Mouse (Mus musculus): ENCODE measurements around the gene Dnajc14. TPM values are rescaled to one million over a fixed set of nuclear protein-coding genes. Genes with fewer than 3 reads are reported as not detected.
A peak's percentile ranks its signal among the peaks of the same experiment; 100 is the strongest.
"Not testable (repeated sequence)": the region's sequence is repeated elsewhere in the genome, so short reads cannot be mapped to it uniquely, and the experiment has no call there.

Gene Dnajc14
- polyA plus RNA-seq, 1 experiment from 2014 or later = 50.6 TPM

GRCm38 (mm10) chr10:128821358-128822056, 17.6 kb downstream of the Dnajc14 start, which contains the start of gene Ormdl2:
Gene Ormdl2, minus strand, starts transcription at chr10:128821645.
- peak; percentile 100 for ATAC-seq (ENCODE audit: low FRiP score)
- no peaks in the 10 kb centered on the region for H3K27me3 ChIP-seq (replicated peaks)
- peak within 1 kb of the TSS; percentile 75 for H3K27ac ChIP-seq (replicated peaks)
- peak within 1 kb of the TSS; percentile 85 for H3K4me2 ChIP-seq
- no peaks in the 10 kb centered on the region for H3K9me3 ChIP-seq (replicated peaks)
- peaks cover 35% of the 10 kb centered on the region for H3K36me3 ChIP-seq
- peak within 1 kb of the TSS; percentile 71 for H3K4me3 ChIP-seq (replicated peaks)
- H3K9ac ChIP-seq (replicated peaks) = peak within 1 kb of the TSS; percentile 75
- peaks cover 20% of the 10 kb centered on the region for H3K4me1 ChIP-seq
- WGBS = under 1% methylated on average over 46 of the region's 46 CpGs

- no peaks in the 10 kb centered on the region for H3K9me3 ChIP-seq (replicated peaks)
- WGBS = 4% methylated on average over 13 of the region's 13 CpGs
- H3K36me3 ChIP-seq = peaks cover 29% of the 10 kb centered on the region
- H3K9ac ChIP-seq (replicated peaks) = peak overlapping the region; percentile 75
- H3K27ac ChIP-seq (replicated peaks) = peak overlapping the region; percentile 75
- H3K4me2 ChIP-seq = peak overlapping the region; percentile 85
- no peaks in the 10 kb centered on the region for H3K27me3 ChIP-seq (replicated peaks)
- peaks cover 20% of the 10 kb centered on the region for H3K4me1 ChIP-seq
- H3K4me3 ChIP-seq (replicated peaks) = peak overlapping the region; percentile 71
- peak; percentile 3; the same call in 1 of the 2 replicates for ATAC-seq (ENCODE audit: low FRiP score)
These were observed 18.3 kb downstream of the Dnajc14 start for GRCm38 (mm10) chr10:128822135-128822534.

- not testable (repeated sequence) for ATAC-seq (ENCODE audit: low FRiP score); H3K27ac ChIP-seq (replicated peaks); H3K4me3 ChIP-seq (replicated peaks); H3K27me3 ChIP-seq (replicated peaks); H3K9me3 ChIP-seq (replicated peaks); H3K9ac ChIP-seq (replicated peaks)
- Histone ChIP-seq H3K4me2 (peak overlapping the region; percentile 85), H3K4me1 (peaks cover 20% of the 10 kb centered on the region), H3K36me3 (peaks cover 20% of the 10 kb centered on the region)
- WGBS = 81% methylated on average over 4 of the region's 4 CpGs
These were observed 19.2 kb downstream of the Dnajc14 start for GRCm38 (mm10) chr10:128823087-128823486.

GRCm38 (mm10) chr10:128823821-128824220, 20.0 kb downstream of the Dnajc14 start:
- no peaks in the 10 kb centered on the region for H3K9me3 ChIP-seq (replicated peaks)
- H3K27me3 ChIP-seq (replicated peaks) = no peaks in the 10 kb centered on the region
- no peak overlapping the region for H3K4me2 ChIP-seq
- over 99% methylated on average over 9 of the region's 9 CpGs for WGBS
- H3K4me3 ChIP-seq (replicated peaks) = no peak overlapping the region
- peaks cover 14% of the 10 kb centered on the region for H3K36me3 ChIP-seq
- H3K9ac ChIP-seq (replicated peaks) = no peak overlapping the region
- H3K4me1 ChIP-seq = peaks cover 20% of the 10 kb centered on the region
- H3K27ac ChIP-seq (replicated peaks) = no peak overlapping the region
- no peak for ATAC-seq (ENCODE audit: low FRiP score)

GRCm38 (mm10) chr10:128837400-128837799, 33.5 kb downstream of the Dnajc14 start:
- H3K36me3 ChIP-seq = peaks cover 52% of the 10 kb centered on the region
- no peaks in the 10 kb centered on the region for H3K4me1 ChIP-seq
- H3K27me3 ChIP-seq (replicated peaks) = no peaks in the 10 kb centered on the region
- ATAC-seq (ENCODE audit: low FRiP score) = no peak
- no peak overlapping the region for H3K4me3 ChIP-seq (replicated peaks)
- no peak overlapping the region for H3K27ac ChIP-seq (replicated peaks)
- H3K9ac ChIP-seq (replicated peaks) = no peak overlapping the region
- H3K4me2 ChIP-seq = no peak overlapping the region
- H3K9me3 ChIP-seq (replicated peaks) = no peaks in the 10 kb centered on the region

GRCm38 (mm10) chr10:128839434-128839833, 35.6 kb downstream of the Dnajc14 start:
- no peaks in the 10 kb centered on the region for H3K27me3 ChIP-seq (replicated peaks)
- no peak overlapping the region for H3K27ac ChIP-seq (replicated peaks)
- no peaks in the 10 kb centered on the region for H3K4me1 ChIP-seq
- no peak overlapping the region for H3K9ac ChIP-seq (replicated peaks)
- no peak overlapping the region for H3K4me3 ChIP-seq (replicated peaks)
- H3K9me3 ChIP-seq (replicated peaks) = no peaks in the 10 kb centered on the region
- peaks cover 53% of the 10 kb centered on the region for H3K36me3 ChIP-seq
- no peak for ATAC-seq (ENCODE audit: low FRiP score)
- H3K4me2 ChIP-seq = no peak overlapping the region

GRCm38 (mm10) chr10:128840612-128841011, 36.8 kb downstream of the Dnajc14 start:
- H3K4me1 ChIP-seq = peaks cover under 1% of the 10 kb centered on the region; the same call in 1 of the 2 replicates
- no peaks in the 10 kb centered on the region for H3K27me3 ChIP-seq (replicated peaks)
- no peak overlapping the region for H3K9ac ChIP-seq (replicated peaks)
- H3K9me3 ChIP-seq (replicated peaks) = no peaks in the 10 kb centered on the region
- H3K4me3 ChIP-seq (replicated peaks) = no peak overlapping the region
- no peak for ATAC-seq (ENCODE audit: low FRiP score)
- H3K36me3 ChIP-seq = peaks cover 53% of the 10 kb centered on the region
- H3K4me2 ChIP-seq = no peak overlapping the region
- no peak overlapping the region for H3K27ac ChIP-seq (replicated peaks)

- WGBS = 87% methylated on average over 5 of the region's 5 CpGs
- ATAC-seq (ENCODE audit: low FRiP score) = no peak
- Histone ChIP-seq H3K4me1 (peaks cover 4% of the 10 kb centered on the region; the same call in 1 of the 2 replicates), H3K9ac (replicated peaks) (no peak overlapping the region), H3K27ac (replicated peaks) (no peak overlapping the region), H3K36me3 (peaks cover 46% of the 10 kb centered on the region), H3K9me3 (replicated peaks) (no peaks in the 10 kb centered on the region), H3K4me2 (no peak overlapping the region), H3K4me3 (replicated peaks) (no peak overlapping the region), H3K27me3 (replicated peaks) (no peaks in the 10 kb centered on the region)
These were observed 39.4 kb downstream of the Dnajc14 start for GRCm38 (mm10) chr10:128843260-128843659.

GRCm38 (mm10) chr10:128845516-128845915, 41.7 kb downstream of the Dnajc14 start:
- no peak for ATAC-seq (ENCODE audit: low FRiP score)
- Histone ChIP-seq H3K4me1 (peaks cover 4% of the 10 kb centered on the region; the same call in 1 of the 2 replicates), H3K27ac (replicated peaks) (no peak overlapping the region), H3K9me3 (replicated peaks) (no peaks in the 10 kb centered on the region), H3K4me2 (0 out of 2 replicates have a peak overlapping the region, but pooled peaks have one; percentile 1), H3K9ac (replicated peaks) (no peak overlapping the region), H3K36me3 (peaks cover 49% of the 10 kb centered on the region), H3K4me3 (replicated peaks) (no peak overlapping the region), H3K27me3 (replicated peaks) (no peaks in the 10 kb centered on the region)
- WGBS = 20% methylated on average over 2 of the region's 2 CpGs

- no peak overlapping the region for H3K4me3 ChIP-seq (replicated peaks)
These were observed 42.8 kb downstream of the Dnajc14 start for GRCm38 (mm10) chr10:128846664-128847063.

GRCm38 (mm10) chr10:128848426-128848825, 44.6 kb downstream of the Dnajc14 start:
- Histone ChIP-seq H3K4me1 (peaks cover 4% of the 10 kb centered on the region; the same call in 1 of the 2 replicates), H3K36me3 (peaks cover 40% of the 10 kb centered on the region), H3K9ac (replicated peaks) (no peak overlapping the region), H3K27ac (replicated peaks) (no peak overlapping the region), H3K9me3 (replicated peaks) (no peaks in the 10 kb centered on the region), H3K4me2 (no peak overlapping the region), H3K27me3 (replicated peaks) (no peaks in the 10 kb centered on the region), H3K4me3 (replicated peaks) (no peak overlapping the region)
- WGBS = 53% methylated on average over 2 of the region's 2 CpGs
- no peak for ATAC-seq (ENCODE audit: low FRiP score)

More at GRCm38 (mm10) chr10:128846664-128847063, 42.8 kb downstream of the Dnajc14 start:
- peaks cover 4% of the 10 kb centered on the region; the same call in 1 of the 2 replicates for H3K4me1 ChIP-seq
- no peak overlapping the region for H3K4me2 ChIP-seq
- ATAC-seq (ENCODE audit: low FRiP score) = no peak
- H3K27me3 ChIP-seq (replicated peaks) = no peaks in the 10 kb centered on the region
- peaks cover 51% of the 10 kb centered on the region for H3K36me3 ChIP-seq
- WGBS = 97% methylated on average over 4 of the region's 4 CpGs
- no peak overlapping the region for H3K9ac ChIP-seq (replicated peaks)
- H3K27ac ChIP-seq (replicated peaks) = no peak overlapping the region
- H3K9me3 ChIP-seq (replicated peaks) = no peaks in the 10 kb centered on the region

- H3K4me3 ChIP-seq (replicated peaks) = no peak overlapping the region
- ATAC-seq (ENCODE audit: low FRiP score) = no peak
- H3K4me2 ChIP-seq = no peak overlapping the region
- 70% methylated on average over 3 of the region's 3 CpGs for WGBS
- peaks cover 4% of the 10 kb centered on the region; the same call in 1 of the 2 replicates for H3K4me1 ChIP-seq
- H3K27me3 ChIP-seq (replicated peaks) = no peaks in the 10 kb centered on the region
- no peaks in the 10 kb centered on the region for H3K9me3 ChIP-seq (replicated peaks)
- no peak overlapping the region for H3K9ac ChIP-seq (replicated peaks)
- no peak overlapping the region for H3K27ac ChIP-seq (replicated peaks)
- peaks cover 40% of the 10 kb centered on the region for H3K36me3 ChIP-seq
These were observed 46.5 kb downstream of the Dnajc14 start for GRCm38 (mm10) chr10:128850339-128850738.

Data from neural tube, embryonic 15.5 days (tissue).